Mouse (Mus musculus) stomach, postnatal 0 days (tissue): ENCODE data around the gene Chrm3.

Source experiments
- CTCF ChIP-seq: IDR thresholded peaks from 2 replicates; pipeline ENCODE4 v1.5.1; 2016; ENCODE audit warnings: antibody characterized with exemption, low read depth, mild to moderate bottlenecking, moderate library complexity
- EP300 ChIP-seq: optimal IDR thresholded peaks from 2 replicates; pipeline ENCODE3; 2016; ENCODE audit warnings: antibody characterized with exemption

DNA sequence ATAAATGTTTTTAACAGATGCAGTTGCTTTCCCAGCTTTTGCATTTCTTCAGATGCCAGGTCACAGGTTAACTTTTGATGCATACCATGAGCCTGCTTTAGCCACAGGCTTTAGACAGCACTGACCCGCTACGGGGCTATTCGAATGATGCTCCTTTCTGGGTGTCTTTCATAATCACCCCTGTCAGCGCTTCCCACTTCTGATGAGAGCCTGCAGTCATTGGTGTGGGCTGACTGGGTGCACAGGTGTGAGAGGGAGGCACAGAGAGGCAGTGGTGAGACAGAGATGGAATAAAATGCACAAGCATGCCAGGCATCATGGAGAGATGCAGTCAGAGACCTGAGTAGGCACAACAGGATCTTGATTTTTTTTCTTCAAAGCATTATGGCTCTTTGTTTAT is 221.8 kb downstream of the Chrm3 start:
- TF ChIP-seq CTCF = no peak
- no peak for TF ChIP-seq EP300
